Mouse (Mus musculus): ENCODE results near the gene Spag16.
"Not testable (repeated sequence)": the region's sequence is repeated elsewhere in the genome, so short reads cannot be mapped to it uniquely, and the experiment has no call there.

Gene Spag16

GRCm38 (mm10) chr1:69826806-69827703 is at the start of gene Spag16:
TSS of gene Spag16 (plus strand) at chr1:69826970.
- DNase-seq (ENCODE audit: low read depth, low spot score), result no peak

GRCm38 (mm10) chr1:69785129-69785528 is 41.6 kb upstream of the Spag16 start:
- peak; percentile 19 for DNase-seq (ENCODE audit: low read depth, low spot score)

- no peak for DNase-seq (ENCODE audit: low read depth, low spot score)
Observed at GRCm38 (mm10) chr1:69786716-69787115, 40.1 kb upstream of the Spag16 start.

GRCm38 (mm10) chr1:69787379-69787778 is 39.4 kb upstream of the Spag16 start:
- no peak for DNase-seq (ENCODE audit: low read depth, low spot score)

- DNase-seq (ENCODE audit: low read depth, low spot score), result peak; percentile 52
Observed at GRCm38 (mm10) chr1:69790337-69791250, 36.2 kb upstream of the Spag16 start.

GRCm38 (mm10) chr1:69798948-69799565 is 27.7 kb upstream of the Spag16 start:
- peak; percentile 21 for DNase-seq (ENCODE audit: low read depth, low spot score)

GRCm38 (mm10) chr1:69810161-69810560 is 16.6 kb upstream of the Spag16 start:
- no peak for DNase-seq (ENCODE audit: low read depth, low spot score)

GRCm38 (mm10) chr1:69825635-69826034 is 1.1 kb upstream of the Spag16 start:
- not testable (repeated sequence) for DNase-seq (ENCODE audit: low read depth, low spot score)

GRCm38 (mm10) chr1:69828872-69829479 is 2.2 kb downstream of the Spag16 start:
- no peak for DNase-seq (ENCODE audit: low read depth, low spot score)

- no peak for DNase-seq (ENCODE audit: low read depth, low spot score)
Observed at GRCm38 (mm10) chr1:69830586-69830985, 3.8 kb downstream of the Spag16 start.

- no peak for DNase-seq (ENCODE audit: low read depth, low spot score)
Observed at GRCm38 (mm10) chr1:69831002-69831401, 4.2 kb downstream of the Spag16 start.

GRCm38 (mm10) chr1:69833476-69833875 is 6.7 kb downstream of the Spag16 start:
- not testable (repeated sequence) for DNase-seq (ENCODE audit: low read depth, low spot score)

GRCm38 (mm10) chr1:69853436-69853835 is 26.7 kb downstream of the Spag16 start:
- no peak for DNase-seq (ENCODE audit: low read depth, low spot score)

- DNase-seq (ENCODE audit: low read depth, low spot score), result no peak
Observed at GRCm38 (mm10) chr1:69867776-69868175, 41.0 kb downstream of the Spag16 start.

GRCm38 (mm10) chr1:69956606-69957005 is 129.8 kb downstream of the Spag16 start:
- DNase-seq (ENCODE audit: low read depth, low spot score), result no peak

GRCm38 (mm10) chr1:69996874-69997273 is 170.1 kb downstream of the Spag16 start:
- DNase-seq (ENCODE audit: low read depth, low spot score), result peak; percentile 16

GRCm38 (mm10) chr1:70012991-70013390 is 186.2 kb downstream of the Spag16 start:
- peak; percentile 65 for DNase-seq (ENCODE audit: low read depth, low spot score)

- DNase-seq (ENCODE audit: low read depth, low spot score), result no peak
Observed at GRCm38 (mm10) chr1:70037384-70037783, 210.6 kb downstream of the Spag16 start.

GRCm38 (mm10) chr1:70067404-70067803 is 240.6 kb downstream of the Spag16 start:
- DNase-seq (ENCODE audit: low read depth, low spot score), result peak; percentile 43

- no peak for DNase-seq (ENCODE audit: low read depth, low spot score)
Observed at GRCm38 (mm10) chr1:70073440-70073839, 246.7 kb downstream of the Spag16 start.

GRCm38 (mm10) chr1:70078806-70079205 is 252.0 kb downstream of the Spag16 start:
- DNase-seq (ENCODE audit: low read depth, low spot score), result no peak
